Mouse (Mus musculus) ES-Bruce4 (cell line): ENCODE data around the gene Cmtm6. TPM values are rescaled to one million over a fixed set of nuclear protein-coding genes. Genes with fewer than 3 reads are reported as not detected.
A peak's percentile ranks its signal among the peaks of the same experiment; 100 is the strongest.

ENCODE experiments used
- H3K27ac ChIP-seq: 2 replicates; pipeline ENCODE4 v1.5.1; 2012; ENCODE audit warnings: low read length, inconsistent platforms; ENCODE audit not compliant: insufficient read depth
- H3K27me3 ChIP-seq: 2 replicates; pipeline ENCODE4 v1.6.1; 2012; ENCODE audit warnings: mild to moderate bottlenecking, low read length, inconsistent platforms; ENCODE audit not compliant: control insufficient read depth, poor library complexity, insufficient read depth, severe bottlenecking
- H3K36me3 ChIP-seq: 2 replicates; pipeline ENCODE4 v1.6.1; 2012; ENCODE audit warnings: inconsistent platforms, mild to moderate bottlenecking, low read length, moderate library complexity; ENCODE audit not compliant: control insufficient read depth, poor library complexity, insufficient read depth, severe bottlenecking
- H3K4me1 ChIP-seq: one replicate; pipeline ENCODE4 v1.8.1; 2011; ENCODE audit warnings: low read length; ENCODE audit not compliant: control insufficient read depth, insufficient read depth
- H3K4me3 ChIP-seq: 2 replicates; pipeline ENCODE4 v1.5.1; 2011; ENCODE audit warnings: low read depth, mild to moderate bottlenecking, low read length
- H3K9ac ChIP-seq: 2 replicates; pipeline ENCODE4 v1.6.1; 2012; ENCODE audit warnings: low read depth, mild to moderate bottlenecking, inconsistent platforms; ENCODE audit not compliant: poor library complexity, severe bottlenecking
- H3K9me3 ChIP-seq: replicated peaks from 2 replicates; pipeline ENCODE4 v1.6.1; 2012; ENCODE audit warnings: mild to moderate bottlenecking, low read length, inconsistent platforms; ENCODE audit not compliant: control insufficient read depth, poor library complexity, insufficient read depth, severe bottlenecking
- CTCF ChIP-seq: IDR thresholded peaks from one replicate; pipeline ENCODE4 v1.8.1; 2011; ENCODE audit warnings: low read depth, low read length
- EP300 ChIP-seq: IDR thresholded peaks from 2 replicates; pipeline ENCODE4 v1.6.1; 2011; ENCODE audit warnings: low read depth, low read length; ENCODE audit not compliant: insufficient read depth
- POLR2A ChIP-seq: IDR thresholded peaks from one replicate; pipeline ENCODE4 v1.8.1; 2011; ENCODE audit warnings: low read length; ENCODE audit not compliant: insufficient read depth
- polyA plus RNA-seq: library from polyadenylated mRNA; stranded (reverse); fragments of >200 nt; gene quantifications from 2 replicates; pipeline ENCODE4 v1.2.4, GENCODE M21; 2011; ENCODE audit warnings: low read depth; ENCODE audit not compliant: missing spikeins, insufficient read depth, insufficient read length

The Cmtm6 gene
- 47.4 and 49.3 TPM in 2 replicates for polyA plus RNA-seq

DNA sequence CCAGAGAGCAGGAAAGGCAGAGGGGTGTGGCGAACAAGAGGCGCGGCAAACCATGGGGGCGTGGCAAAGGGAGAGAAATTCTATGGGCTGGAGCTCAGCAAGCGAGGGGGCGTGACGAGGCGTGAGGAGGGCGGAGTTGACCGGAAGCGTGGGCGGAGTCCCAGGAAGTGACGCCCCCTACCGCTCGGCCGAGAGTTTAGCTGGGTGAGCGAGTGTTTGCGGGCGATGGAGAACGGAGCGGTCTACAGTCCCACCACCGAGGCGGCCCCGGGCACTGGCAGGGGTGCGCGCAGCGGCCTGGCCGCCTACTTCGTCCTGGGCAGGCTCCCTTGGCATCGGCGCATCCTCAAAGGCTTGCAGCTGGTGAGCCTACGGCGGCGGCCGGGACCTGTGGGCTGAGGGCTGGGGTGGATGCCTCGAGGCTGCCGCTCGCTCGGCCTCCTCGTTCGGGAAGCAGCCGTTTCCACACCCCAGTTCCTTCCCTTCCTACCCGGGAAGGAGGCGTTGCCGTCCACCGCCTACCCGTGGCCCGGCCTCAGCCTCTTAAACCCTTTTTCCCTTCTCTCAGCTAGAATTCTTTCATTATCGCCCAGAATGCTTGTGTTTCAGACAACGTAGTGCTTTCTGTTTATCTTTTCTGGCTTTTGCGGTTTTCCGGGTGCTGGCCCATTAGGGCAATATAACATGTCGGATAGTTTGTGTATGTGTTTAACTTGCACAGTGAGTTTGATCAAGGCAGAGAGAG, at the start of gene Cmtm6:
Cmtm6 (plus strand) TSS at position 106 of the 745 bp plus-strand sequence.
- Histone ChIP-seq H3K9me3 (no peaks in the 10 kb centered on the region), H3K4me1 (peaks cover 5% of the 10 kb centered on the region), H3K27ac (peak within 1 kb of the TSS; percentile 72; the same call in 1 of the 2 replicates), H3K36me3 (no peaks in the 10 kb centered on the region), H3K9ac (peak within 1 kb of the TSS; percentile 82), H3K27me3 (no peaks in the 10 kb centered on the region), H3K4me3 (peak within 1 kb of the TSS; percentile 80)
- TF ChIP-seq POLR2A (peak; percentile 89), CTCF (peak; percentile 24), EP300 (no peak; the same call in 1 of the 2 replicates)

DNA sequence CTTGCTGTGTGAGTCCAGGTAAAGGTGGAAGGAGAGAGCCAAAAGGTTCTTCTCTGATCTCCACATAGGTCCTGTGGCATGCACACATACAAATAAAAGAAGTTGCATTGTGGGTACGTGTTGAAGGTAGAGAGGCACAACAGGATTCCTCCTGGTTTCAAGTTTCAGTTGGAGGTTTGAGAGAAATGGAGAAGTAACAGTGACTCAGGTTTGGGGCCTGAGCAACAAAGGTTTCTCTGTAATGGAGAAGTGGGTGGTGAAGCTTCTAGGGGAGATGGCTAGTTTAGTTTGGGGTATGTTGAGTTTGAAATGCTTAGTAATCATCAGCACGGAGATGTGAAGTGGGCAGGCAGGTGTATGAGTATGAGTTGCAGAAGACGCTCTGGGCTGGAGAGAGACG, 48.7 kb upstream of the Cmtm6 start:
- Histone ChIP-seq H3K9me3 (no peaks in the 10 kb centered on the region), H3K27ac (no peak overlapping the region), H3K36me3 (no peaks in the 10 kb centered on the region), H3K4me1 (no peaks in the 10 kb centered on the region), H3K4me3 (no peak overlapping the region), H3K27me3 (no peaks in the 10 kb centered on the region), H3K9ac (no peak overlapping the region)
- no peak for TF ChIP-seq EP300
- TF ChIP-seq CTCF: no peak
- no peak for TF ChIP-seq POLR2A

- Histone ChIP-seq H3K4me1 (no peaks in the 10 kb centered on the region), H3K36me3 (no peaks in the 10 kb centered on the region), H3K27ac (no peak overlapping the region), H3K4me3 (no peak overlapping the region), H3K27me3 (no peaks in the 10 kb centered on the region), H3K9ac (no peak overlapping the region), H3K9me3 (no peaks in the 10 kb centered on the region)
- TF ChIP-seq CTCF (no peak), EP300 (no peak), POLR2A (no peak)
Measured at GRCm38 (mm10) chr9:114686245-114686644, 44.7 kb upstream of the Cmtm6 start.

DNA sequence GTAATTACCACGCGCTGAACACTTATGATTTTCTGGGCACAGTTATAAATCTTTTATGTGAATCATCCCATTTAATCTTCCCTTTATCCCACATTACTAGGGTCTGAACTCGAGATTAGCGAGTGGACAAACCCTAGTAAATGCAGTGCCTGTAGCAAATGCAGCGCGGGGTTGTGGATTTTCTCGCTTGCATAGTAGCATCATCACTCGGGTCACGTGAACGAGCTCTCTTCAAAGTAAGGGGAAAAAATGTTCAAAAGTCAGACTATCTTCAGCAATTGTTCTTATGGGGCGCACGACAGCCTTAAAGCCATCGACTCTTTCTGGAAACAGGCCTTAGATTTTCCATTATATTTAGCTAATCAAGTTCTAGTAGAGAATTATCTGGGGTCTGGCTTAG, 43.3 kb upstream of the Cmtm6 start:
- Histone ChIP-seq H3K27me3 (no peaks in the 10 kb centered on the region), H3K4me1 (no peaks in the 10 kb centered on the region), H3K9ac (peak overlapping the region; percentile 87), H3K27ac (0 out of 2 replicates have a peak overlapping the region, but pooled peaks have one; percentile 66), H3K9me3 (no peaks in the 10 kb centered on the region), H3K36me3 (peaks cover 3% of the 10 kb centered on the region), H3K4me3 (peak overlapping the region; percentile 89; the same call in 1 of the 2 replicates)
- no peak for TF ChIP-seq CTCF
- no peak for TF ChIP-seq EP300
- TF ChIP-seq POLR2A: no peak

- Histone ChIP-seq H3K4me1 (no peaks in the 10 kb centered on the region), H3K36me3 (peaks cover 7% of the 10 kb centered on the region), H3K9ac (peak within 1 kb of the TSS; percentile 87), H3K27me3 (no peaks in the 10 kb centered on the region), H3K27ac (peak within 1 kb of the TSS; percentile 66), H3K9me3 (no peaks in the 10 kb centered on the region), H3K4me3 (peak within 1 kb of the TSS; percentile 89)
- TF ChIP-seq EP300: no peak
- TF ChIP-seq POLR2A: peak; percentile 68
Measured at GRCm38 (mm10) chr9:114688252-114688952, 42.5 kb upstream of the Cmtm6 start, which contains the start of gene Dync1li1. TSS of gene Dync1li1 (plus strand) at chr9:114688790.
